Mouse (Mus musculus): ENCODE results near the gene Casp8.
A peak's percentile ranks its signal among the peaks of the same experiment; 100 is the strongest.

The Casp8 gene

DNA sequence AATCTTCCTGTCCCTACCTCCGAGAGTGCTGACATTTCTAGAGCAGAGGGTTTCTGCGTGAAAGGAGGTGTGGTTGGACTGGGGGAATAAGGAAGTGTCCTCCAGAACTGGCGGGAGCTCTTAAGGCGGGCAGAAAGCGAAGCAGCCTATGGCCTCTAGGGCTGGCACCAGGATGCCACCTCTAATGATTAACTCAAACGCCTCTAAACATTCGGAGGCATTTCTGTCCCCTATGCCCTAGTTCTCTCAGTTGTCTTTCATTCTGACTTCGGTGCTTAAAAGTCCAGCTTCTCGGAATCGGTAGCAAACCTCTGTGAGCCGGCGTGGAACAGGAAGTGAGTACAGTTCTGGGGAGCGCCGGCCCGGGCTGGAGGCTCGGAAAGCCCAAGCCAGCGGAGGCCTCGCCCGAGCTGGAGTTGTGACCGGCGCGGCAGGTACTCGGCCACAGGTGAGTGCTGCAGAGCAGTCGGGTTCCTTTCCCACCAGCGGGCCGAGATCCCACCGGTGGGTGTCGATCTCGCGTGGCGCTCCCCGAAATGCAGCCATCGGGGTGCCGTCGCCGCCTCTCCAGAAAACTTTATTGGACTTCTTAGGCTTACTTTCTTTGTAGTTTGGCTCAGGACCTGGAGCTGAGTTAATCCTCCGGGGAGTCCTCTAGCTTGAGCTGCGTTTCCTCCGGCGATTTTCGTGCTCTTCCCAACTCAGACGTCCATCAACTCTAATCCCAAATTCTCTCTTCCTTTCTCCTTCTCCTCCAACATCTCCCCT lies at the start of gene Casp8:
Gene Casp8, plus strand, starts transcription at position 84 of the 768 bp plus-strand sequence.
- peak; percentile 63 for DNase-seq (ENCODE audit: low read depth, low spot score)

DNA sequence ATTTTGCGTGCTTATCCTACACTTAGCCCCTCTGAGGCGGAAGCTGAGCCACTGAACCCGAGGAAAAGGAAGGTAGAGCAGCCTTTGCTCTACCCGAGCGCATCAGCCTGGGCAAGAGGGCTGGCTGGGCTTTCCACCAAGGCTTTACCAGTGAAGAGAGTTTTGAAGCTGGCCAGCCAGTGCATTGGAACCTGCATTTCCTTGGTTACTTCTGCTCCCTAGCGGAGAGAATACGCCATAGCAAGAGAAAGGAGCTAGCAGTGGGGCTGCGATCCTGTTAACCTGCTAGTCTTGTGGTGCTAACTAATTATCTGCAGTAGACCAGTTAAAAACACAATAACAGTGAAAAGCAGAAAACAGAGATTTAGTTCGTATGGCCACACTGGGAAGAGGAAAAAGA lies 48.3 kb upstream of the Casp8 start:
- DNase-seq (ENCODE audit: low read depth, low spot score), result peak; percentile 80

DNA sequence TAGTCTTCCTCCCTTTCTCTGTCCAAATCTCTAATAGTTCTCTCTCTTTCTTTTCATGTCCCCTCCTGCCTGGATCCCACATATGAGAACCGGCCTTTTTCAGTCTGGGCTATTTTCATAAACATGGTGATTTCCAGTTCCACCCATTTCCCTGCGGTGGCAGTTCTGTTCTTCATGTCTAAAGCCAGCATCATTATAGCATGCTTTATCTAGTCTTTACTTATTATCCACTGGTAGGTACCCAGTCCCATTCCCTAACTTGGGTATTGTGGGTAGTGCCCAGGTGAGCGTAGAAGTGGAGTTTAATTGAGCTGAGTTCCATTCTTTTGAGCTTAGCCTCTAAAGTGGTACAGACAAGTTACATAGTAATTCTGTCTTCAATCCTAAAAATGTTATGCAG lies 35.7 kb upstream of the Casp8 start:
- no peak for DNase-seq (ENCODE audit: low read depth, low spot score)

DNA sequence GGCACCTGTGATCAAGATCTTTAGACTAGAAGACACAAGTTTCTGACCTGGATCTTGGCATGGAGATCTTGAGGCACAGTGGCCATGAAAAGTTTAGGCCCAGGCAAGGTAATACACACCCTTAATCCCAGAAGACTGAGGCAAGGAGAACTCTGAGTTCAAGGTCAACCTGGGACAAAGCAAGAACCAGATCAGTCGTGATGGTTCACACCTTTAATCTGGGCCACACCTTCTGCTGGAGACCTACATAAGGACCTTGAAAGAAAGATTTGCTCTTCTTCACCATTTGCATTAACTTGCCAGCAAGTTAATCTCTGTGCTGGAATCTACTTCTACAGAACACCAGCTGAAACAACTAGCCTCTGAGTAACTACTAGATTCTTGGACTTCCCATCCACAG lies 34.6 kb upstream of the Casp8 start:
- DNase-seq (ENCODE audit: low read depth, low spot score), result peak; percentile 32

DNA sequence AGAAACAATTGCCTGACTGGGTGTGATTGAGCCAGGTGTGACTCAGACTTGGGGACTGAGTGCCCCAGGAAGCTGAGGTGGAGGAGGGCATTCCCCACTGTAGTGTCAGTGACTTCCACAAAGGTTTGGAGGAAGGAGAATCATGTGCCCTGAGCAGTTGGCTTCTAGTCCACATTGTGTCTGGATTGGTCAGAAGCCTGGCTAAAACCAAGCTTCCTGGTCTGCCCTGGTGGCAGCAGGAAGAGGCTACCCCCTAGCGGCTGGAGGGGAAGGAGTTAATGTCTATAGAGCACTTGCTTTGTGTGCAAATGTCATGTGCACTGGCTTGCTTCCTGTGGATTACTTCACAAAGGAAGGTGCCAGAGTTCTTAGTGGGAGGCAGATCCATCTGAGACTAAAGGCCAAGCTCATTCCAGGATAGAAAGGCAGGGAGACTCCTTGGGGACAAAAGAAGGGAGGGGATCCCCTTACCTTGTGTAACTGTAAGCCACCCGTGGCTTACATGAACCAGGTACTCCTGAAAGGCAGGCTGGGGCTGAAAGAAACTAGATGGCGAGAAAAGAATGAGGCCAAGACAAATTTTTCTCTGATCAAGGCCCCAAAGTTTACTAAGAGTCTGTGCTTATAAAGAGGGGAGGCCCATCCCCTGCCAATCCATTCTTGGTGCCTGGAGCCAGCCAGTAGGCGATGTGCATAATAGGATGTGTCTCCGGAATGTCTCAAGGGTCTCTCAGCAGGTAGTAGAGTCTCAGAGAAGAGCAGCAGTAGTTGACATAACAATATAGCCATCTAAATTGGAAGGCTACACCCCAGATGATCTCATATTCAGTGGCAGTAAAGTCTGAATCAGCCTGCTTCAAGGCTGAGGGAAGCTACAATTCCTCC lies 33.5 kb upstream of the Casp8 start:
- DNase-seq (ENCODE audit: low read depth, low spot score), result peak; percentile 82

DNA sequence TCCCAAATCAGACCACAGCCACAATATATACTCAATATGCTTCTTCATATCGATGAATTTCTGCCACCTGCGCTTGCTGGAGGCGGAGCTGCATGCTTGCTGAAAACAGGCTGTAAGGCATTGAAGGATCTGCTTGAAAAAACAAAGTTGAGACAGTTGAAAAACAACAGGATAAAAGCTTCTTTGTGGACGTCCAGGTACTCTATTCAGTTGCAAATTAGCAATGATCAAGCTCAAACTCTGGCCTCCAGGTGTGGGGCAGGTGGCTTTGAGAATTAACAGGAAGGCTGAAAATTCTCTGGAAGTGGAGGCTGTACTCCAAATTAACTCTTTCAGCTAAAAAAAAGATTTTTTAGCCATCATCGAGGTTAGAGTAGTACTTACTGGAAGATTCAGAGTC lies 32.6 kb upstream of the Casp8 start:
- peak; percentile 82 for DNase-seq (ENCODE audit: low read depth, low spot score)

DNA sequence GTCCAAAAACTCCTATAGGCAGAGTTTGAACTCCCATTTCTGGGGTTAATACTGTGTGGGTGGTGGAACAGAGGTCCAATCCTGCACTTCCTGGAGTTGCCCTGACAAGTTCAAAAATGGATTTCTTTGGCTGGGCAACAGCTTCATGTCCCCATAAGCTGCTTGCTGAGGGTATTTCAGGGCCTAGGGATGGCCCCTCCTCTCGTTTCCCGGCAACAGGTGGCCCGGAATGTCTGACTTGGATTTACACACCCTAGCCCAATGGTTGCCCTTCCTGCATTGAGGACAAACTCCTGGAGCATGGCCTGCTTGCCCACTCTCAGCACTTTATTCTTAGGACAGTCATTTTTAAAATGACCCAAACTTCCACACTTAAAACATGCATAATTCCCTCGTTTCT lies 28.7 kb upstream of the Casp8 start:
- DNase-seq (ENCODE audit: low read depth, low spot score), result peak; percentile 40

DNA sequence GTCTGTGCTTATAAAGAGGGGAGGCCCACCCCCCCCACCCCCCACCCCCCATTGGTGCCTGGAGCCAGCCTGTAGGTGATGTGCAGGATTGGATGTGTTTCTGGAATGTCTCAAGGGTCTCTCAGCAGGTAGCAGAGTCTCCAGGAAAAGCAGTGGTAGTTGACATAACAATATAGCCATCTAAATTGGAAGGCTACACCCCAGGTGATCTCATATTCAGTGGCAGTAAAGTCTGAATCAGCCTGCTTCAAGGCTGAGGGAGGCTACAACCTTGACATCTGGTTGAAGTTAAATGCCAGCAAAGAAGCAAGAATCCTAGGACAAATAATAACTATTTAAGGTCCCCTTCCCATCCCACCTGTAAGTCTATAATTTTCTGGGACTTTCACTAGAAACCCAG lies 26.0 kb upstream of the Casp8 start:
- peak; percentile 73 for DNase-seq (ENCODE audit: low read depth, low spot score)

DNA sequence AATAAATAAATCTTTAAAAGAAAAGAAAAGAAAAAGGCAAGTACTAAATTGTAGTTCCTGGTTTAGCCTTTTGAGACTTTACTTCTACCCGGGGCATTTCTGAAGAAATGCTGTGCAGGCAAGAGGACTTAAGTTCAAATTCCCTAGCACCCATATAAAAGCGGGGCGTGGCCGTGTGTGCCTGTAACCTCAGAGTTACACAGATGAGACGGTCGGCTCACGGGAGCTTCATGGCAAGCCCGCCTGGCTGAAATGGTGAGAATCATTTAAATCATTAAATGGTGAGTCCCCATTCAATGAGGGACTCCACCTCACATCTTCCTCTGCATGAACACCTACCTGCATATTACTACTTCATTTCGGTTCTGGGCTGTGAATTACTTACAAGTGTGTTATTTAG lies 25.5 kb upstream of the Casp8 start:
- DNase-seq (ENCODE audit: low read depth, low spot score), result peak; percentile 30

DNA sequence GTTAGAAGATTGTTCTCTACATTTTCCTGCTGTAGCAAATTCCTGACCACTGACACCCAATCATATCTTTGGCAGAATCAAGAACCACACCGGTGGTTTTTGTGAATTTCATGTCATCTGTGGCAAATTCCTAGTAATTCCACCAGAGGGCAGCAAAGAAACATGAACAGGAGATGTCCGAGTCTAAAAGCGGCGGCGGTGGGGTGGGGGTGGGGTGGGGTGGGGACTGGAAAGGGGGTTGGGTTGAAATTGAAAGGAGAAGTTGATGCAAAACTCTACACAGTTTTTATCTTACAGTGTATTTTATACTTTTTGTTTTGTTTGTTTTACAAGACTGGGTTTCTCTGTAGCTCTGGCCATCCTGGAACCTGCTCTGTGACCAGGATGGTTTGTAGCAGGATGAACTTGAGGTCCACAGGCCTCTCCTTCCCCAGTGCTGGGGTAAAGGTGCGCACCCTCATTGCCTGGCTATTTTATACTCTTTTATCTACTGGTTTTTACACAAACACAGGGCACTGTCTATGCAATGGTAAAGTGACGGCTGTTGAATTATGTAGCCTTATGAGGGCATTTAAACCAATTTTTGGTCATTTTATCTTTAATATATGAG lies 25.0 kb upstream of the Casp8 start:
- DNase-seq (ENCODE audit: low read depth, low spot score), result peak; percentile 77

DNA sequence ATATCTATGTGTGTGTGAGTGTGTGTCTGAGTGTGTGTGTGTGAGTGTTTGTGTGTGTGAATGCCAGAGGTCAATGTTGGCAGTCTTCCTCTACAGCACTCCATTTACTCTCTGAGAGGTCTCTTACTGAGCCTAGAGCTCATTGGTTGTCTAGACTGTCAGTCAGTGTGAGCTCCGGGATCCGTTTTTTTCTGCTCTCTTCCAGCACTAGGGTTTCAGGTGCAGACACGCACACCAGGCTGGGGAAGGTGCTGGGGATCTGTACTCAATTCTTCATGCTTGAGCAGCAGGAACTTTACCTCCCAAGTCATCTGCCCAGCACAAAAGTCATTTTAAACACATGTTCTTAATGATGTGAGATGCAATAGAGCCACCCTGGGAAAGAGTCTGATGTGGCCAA lies 23.1 kb upstream of the Casp8 start:
- peak; percentile 30 for DNase-seq (ENCODE audit: low read depth, low spot score)

DNA sequence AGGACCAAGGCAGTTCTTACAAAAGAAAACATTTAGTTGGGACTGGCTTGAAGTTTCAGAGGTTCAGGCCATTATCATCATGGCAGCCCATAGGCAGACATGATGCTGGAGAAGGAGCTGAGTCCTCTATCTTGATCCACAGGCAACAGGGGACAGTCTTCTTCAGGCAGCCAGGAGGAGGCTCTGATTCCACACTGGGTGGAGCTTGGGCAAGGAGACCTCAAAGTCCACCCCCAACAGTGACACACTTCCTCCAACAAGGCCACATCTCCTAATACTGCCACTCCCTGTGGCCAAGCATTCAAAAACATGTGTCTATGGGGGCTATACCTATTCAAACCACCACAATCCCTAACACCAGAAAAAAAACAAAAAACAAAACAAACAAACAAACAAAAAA lies 21.9 kb upstream of the Casp8 start:
- DNase-seq (ENCODE audit: low read depth, low spot score), result no peak

DNA sequence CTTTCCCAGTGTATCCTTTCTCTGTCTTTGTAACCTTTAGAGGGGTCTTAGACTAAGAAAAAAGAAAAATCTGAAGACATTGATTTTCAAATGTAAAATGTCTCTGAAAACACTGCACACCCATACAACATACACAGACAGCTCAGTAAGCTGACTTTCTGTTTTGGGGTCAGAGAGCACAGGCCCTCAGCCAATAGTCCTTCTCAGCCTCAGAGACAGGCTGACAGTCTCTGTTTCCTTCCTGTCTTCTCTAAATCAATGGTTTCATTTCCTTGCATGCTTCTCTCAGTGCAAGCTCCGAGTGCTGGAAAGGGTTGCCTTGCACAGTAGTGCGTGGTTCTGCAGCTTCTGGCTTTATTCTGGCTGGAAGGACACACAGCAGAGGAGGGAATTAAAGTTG lies 21.3 kb upstream of the Casp8 start:
- DNase-seq (ENCODE audit: low read depth, low spot score), result no peak

DNA sequence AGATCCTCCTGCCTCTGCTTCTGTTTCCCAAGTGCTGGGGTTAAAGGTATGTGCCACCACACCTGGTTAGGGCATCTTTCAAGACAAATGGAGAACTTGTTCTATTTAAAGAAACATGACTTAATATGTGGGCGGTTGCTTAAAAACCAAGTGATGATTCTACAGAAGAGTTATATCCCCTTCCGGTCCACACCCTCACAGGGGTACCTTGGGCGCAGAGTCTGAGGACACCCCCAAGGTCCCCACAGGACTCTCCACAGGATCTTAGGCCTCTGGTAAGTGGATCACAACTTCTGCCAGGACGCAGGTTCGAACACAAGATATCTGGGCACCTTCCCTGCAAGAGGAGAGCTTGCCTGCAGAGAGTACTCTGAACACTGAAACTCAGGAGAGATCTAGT lies 19.8 kb upstream of the Casp8 start:
- DNase-seq (ENCODE audit: low read depth, low spot score), result no peak

DNA sequence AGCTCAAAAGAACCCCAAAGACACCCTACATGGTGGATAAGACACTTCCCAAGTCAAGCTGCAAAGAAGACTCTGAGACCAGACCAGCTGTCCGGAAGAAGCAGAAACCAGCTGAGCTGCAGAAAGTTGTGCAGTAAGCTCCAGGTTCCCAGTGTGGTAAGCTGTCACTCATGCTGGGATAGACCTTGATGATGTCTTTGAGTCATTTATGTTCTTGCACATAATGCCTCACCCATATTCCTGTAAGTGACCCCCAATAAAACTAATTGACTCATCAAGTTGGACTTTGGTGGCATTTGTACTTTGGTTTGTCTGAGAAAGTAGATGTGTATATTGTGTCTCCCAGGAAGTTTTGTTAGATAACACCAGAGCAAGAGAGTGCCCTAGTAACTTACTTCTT lies 17.6 kb upstream of the Casp8 start:
- DNase-seq (ENCODE audit: low read depth, low spot score), result no peak

DNA sequence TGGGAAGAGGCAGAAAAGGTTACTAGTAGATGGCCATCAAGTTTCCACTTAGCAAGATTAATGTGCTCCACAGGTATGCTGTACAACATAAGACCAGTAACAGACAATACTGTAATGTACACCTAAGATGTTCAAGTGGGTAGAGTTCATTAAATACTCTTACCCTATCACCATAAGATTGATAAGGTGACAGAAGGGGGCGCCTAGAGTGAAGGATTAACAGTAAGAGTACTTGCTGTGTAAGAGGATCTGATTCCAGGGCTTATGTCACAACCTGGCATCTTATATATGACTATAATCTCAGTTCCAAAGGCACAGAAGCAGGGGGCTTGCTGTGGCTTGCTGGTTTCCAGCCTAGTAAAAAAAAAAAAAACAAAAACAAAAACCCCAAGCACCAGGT lies 16.9 kb upstream of the Casp8 start:
- DNase-seq (ENCODE audit: low read depth, low spot score), result no peak

DNA sequence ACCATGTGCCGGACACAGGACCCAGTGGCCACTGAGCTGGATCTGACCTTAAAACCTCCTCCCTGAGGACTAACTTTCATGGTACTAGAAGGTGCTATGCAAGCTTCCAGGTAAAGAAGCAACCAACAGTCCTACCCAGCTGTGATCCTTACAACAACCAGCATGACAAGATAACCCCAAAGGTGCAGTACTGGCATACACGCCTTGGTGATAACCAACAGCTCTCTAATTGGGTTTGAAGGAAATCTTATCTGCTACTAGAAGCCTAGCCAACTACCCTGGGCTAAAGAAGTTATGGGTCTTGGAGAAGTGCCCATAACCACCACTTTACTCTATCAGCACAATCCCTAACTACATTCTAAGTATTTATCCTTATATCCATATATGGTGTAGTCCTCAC lies 8.9 kb upstream of the Casp8 start:
- DNase-seq (ENCODE audit: low read depth, low spot score), result no peak

DNA sequence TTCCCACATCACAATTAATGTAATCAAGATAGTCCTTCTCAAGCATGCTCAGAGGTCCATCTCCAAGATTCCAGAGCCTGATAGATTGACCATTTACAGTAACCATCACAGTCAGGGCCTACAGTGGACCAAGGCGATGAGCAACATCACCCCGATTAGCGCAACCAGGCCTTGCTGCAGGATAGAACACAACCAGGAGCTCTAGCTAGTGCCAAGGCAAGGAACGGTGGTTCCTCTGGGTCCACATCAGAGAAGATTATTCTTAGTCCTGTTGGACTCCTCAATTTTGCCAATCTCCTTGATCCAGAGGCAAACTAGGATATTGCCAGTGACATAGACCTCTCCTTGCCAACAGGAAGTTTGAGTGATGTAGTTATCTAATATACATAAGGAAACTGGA lies 6.8 kb upstream of the Casp8 start:
- no peak for DNase-seq (ENCODE audit: low read depth, low spot score)

DNA sequence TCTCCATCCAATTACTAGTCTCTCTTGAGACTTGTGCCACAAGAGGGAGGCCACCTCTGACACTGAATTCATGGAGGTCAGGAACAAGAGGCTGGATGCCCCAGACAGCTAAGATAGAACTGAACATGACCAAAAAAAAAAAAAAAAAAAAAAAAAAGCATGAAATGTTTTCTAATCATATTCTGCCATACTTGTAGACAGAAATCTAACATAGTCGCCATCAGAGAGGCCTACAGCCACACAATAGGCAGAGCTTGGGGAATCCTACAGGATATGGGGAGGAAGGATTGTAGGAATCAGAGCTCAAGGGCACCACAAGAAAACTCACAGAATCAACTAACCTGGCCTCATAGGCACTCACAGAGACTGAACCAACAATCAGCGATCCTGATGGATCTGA lies 469 bp upstream of the Casp8 start:
- DNase-seq (ENCODE audit: low read depth, low spot score), result no peak

DNA sequence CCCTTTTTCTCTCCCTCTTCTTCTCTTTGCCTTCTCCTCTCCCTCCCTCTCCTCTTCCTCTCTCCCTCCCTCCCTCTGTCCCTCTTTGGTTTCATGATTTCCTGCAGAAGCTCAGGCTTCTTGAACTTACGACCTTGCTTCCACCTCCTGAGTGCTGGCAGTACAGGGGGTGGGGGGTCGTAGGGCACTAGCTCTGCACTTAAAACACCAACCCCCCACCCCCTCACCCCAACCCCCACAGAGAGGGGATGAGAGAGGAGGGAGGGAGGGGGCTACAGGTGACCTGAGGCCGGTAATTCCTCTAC lies 837 bp downstream of the Casp8 start:
- peak; percentile 9 for DNase-seq (ENCODE audit: low read depth, low spot score)

DNA sequence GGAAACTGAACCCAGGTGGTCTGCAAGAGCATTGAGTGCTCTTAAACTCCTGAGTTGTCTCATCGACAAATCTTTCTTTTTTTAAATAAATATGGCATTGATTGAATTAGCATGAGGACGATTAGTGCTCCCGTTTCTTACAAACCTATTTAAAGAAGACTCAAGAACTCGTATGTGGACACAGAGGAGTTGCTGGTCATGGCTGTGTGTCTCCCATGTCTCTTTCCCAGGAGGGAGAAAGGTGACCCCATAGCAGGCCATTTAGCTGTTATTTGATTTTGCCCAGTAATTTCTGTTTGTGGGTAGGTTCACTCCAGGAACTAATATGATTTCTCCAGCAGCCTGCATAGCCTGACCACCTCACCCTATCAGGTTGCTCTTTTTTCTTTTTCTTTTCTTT lies 1.7 kb downstream of the Casp8 start:
- no peak for DNase-seq (ENCODE audit: low read depth, low spot score)

DNA sequence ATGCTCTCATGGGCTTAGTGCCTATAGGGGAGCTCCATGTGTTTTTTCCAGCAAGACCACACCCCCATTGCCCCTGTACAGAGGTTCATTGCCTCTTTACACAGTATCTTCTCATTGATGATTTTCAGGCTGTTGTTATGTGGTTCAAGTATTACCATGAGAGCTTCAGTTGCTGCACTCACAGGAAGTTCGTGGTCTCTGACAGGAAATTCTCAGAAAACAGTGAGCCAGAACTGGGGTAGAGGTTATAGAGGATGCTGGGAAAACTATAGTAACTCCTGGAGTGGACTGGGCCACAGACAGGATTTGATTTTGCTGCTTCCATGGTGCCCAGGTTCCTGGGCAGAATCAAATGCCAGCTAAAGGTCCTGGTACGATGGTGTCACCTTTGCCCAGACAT lies 2.2 kb downstream of the Casp8 start:
- DNase-seq (ENCODE audit: low read depth, low spot score), result no peak

DNA sequence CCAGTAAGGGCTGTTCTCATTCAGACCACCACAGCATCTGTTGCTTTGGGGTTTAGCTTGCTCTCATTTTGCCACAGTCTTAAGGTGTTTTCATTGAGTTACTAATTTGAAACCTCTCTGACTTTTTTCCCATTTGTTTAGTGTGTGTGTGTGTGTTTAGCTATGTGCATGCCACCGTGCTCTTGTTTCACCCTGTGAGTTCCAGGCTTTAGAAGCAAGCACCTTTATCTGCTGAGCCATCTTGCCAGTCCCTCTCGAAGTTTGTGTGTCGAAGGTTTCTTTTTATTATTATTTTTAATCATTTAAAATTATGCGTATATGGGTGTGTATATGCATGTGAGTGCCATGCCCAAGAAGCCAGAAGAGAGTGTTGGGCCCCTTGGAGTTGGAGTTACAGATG lies 3.7 kb downstream of the Casp8 start:
- no peak for DNase-seq (ENCODE audit: low read depth, low spot score)

Measured in ZHBTc4 (cell line).